Mouse (Mus musculus) limb, embryonic 15.5 days (tissue): Measurements from ENCODE around the gene Jsrp1. TPM values are rescaled to one million over a fixed set of nuclear protein-coding genes. Genes with fewer than 3 reads are reported as not detected.

Experiments used
- ATAC-seq: fragments of 200-750 bp; cut with Nextera tagmentation; 2 replicates; pipeline ENCODE4 v1.8.0; 2017; ENCODE audit warnings: low read depth, moderate TSS enrichment; ENCODE audit not compliant: insufficient number of reproducible peaks, low FRiP score, low TSS enrichment
- H3K27ac ChIP-seq: fragments of 300-500 bp; sonication (generic); 2 replicates; pipeline ENCODE4 v1.5.1; 2015; ENCODE audit warnings: moderate library complexity, mild to moderate bottlenecking, inconsistent platforms
- H3K27me3 ChIP-seq: fragments of 300-500 bp; sonication (generic); 2 replicates; pipeline ENCODE4 v1.6.1; 2015; ENCODE audit warnings: inconsistent platforms
- H3K36me3 ChIP-seq: fragments of 300-500 bp; sonication (generic); 2 replicates; pipeline ENCODE4 v1.6.1; 2015; ENCODE audit warnings: inconsistent platforms
- H3K4me1 ChIP-seq: fragments of 300-500 bp; sonication (generic); 2 replicates; pipeline ENCODE4 v1.6.1; 2015; ENCODE audit warnings: inconsistent platforms
- H3K4me2 ChIP-seq: fragments of 300-500 bp; sonication (generic); 2 replicates; pipeline ENCODE4 v1.6.1; 2015; ENCODE audit warnings: mild to moderate bottlenecking, inconsistent platforms
- H3K4me3 ChIP-seq: fragments of 300-500 bp; sonication (generic); 2 replicates; pipeline ENCODE4 v1.5.1; 2015; ENCODE audit warnings: mild to moderate bottlenecking, inconsistent platforms
- H3K9ac ChIP-seq: fragments of 300-500 bp; sonication (generic); 2 replicates; pipeline ENCODE4 v1.6.1; 2015; ENCODE audit warnings: inconsistent platforms
- H3K9me3 ChIP-seq: fragments of 300-500 bp; sonication (generic); 2 replicates; pipeline ENCODE4 v1.6.1; 2016; ENCODE audit warnings: inconsistent platforms
- WGBS: fragments of 180-500 bp; shearing (Covaris S2); methylation state at CpG from one replicate; pipeline ENCODE4 v1.1.7; 2015; 5-methylcytosine and 5-hydroxymethylcytosine counted together
- polyA plus RNA-seq: library from polyadenylated mRNA; unstranded; fragments of >200 nt; fragmentation: Nextera tagmentation; extraction: Ambion mirVana; gene quantifications from 2 replicates; pipeline ENCODE4 v1.2.1, GENCODE M21; 2015

Jsrp1 gene
- polyA plus RNA-seq, 1 experiment from 2014 or later, result 7.5 TPM

DNA sequence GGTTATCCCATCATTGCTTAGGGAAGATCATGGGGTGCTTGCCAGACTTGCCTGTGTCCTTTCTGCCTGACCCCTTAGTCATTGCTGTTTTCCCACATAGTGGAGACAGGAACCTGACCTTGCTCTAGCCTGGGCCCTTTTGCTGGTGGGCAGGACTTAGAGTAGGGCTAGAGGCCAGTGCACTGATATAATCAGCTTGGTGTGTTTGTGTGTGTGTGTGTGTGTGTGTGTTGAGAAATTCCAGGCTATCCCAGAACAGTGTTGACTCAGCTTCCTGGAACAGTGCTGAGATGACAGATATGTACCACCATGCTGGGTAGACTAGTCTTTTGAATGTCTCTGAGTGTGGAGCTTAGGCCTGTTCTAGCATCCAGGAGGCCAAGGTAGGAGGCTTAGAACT, 33.7 kb downstream of the Jsrp1 start:
- H3K9ac ChIP-seq, result no peak overlapping the region
- no peaks in the 10 kb centered on the region for H3K9me3 ChIP-seq
- no peak for ATAC-seq
- peaks cover 99% of the 10 kb centered on the region for H3K36me3 ChIP-seq
- H3K4me1 ChIP-seq, result peaks cover 5% of the 10 kb centered on the region
- no peak overlapping the region for H3K4me3 ChIP-seq
- no peak overlapping the region for H3K27ac ChIP-seq
- no peak overlapping the region for H3K4me2 ChIP-seq
- H3K27me3 ChIP-seq, result no peaks in the 10 kb centered on the region

DNA sequence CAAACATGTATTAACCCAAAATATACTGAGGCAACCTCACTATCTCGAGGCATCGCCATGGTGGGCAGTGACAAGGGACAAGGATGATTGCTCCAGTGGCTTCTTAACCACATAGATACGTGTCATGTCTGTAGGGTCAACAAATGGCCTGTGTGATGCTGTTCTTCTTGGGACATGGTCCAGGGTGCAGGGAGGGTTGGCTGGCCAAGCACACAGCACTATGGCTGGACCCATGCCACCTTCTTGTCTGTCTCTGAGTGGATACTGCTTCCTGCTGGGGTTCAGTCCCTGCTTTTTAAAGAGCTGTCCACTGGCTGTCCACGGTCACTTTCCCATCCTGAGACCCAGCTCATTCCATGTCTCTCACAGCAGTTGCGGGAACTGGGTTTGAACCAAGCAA, 36.2 kb downstream of the Jsrp1 start:
- no peaks in the 10 kb centered on the region for H3K9me3 ChIP-seq
- H3K27ac ChIP-seq, result no peak overlapping the region
- no peak for ATAC-seq
- H3K9ac ChIP-seq, result no peak overlapping the region
- H3K36me3 ChIP-seq, result peaks cover 95% of the 10 kb centered on the region
- H3K4me1 ChIP-seq, result peaks cover 24% of the 10 kb centered on the region
- H3K4me3 ChIP-seq, result no peak overlapping the region
- H3K27me3 ChIP-seq, result no peaks in the 10 kb centered on the region
- H3K4me2 ChIP-seq, result no peak overlapping the region
- WGBS, result 93% methylated on average over 5 of the region's 5 CpGs

- no peak for ATAC-seq
- Histone ChIP-seq H3K4me2 (no peak overlapping the region), H3K36me3 (peaks cover 95% of the 10 kb centered on the region), H3K4me3 (no peak overlapping the region), H3K4me1 (peaks cover 24% of the 10 kb centered on the region), H3K27ac (no peak overlapping the region), H3K9me3 (no peaks in the 10 kb centered on the region), H3K27me3 (no peaks in the 10 kb centered on the region), H3K9ac (no peak overlapping the region)
- WGBS, result 75% methylated on average over 6 of the region's 6 CpGs
Measured at GRCm38 (mm10) chr10:80776358-80776869, 36.9 kb downstream of the Jsrp1 start.

- WGBS, result 82% methylated on average over 4 of the region's 4 CpGs
Measured at GRCm38 (mm10) chr10:80775731-80776130, 37.6 kb downstream of the Jsrp1 start.

DNA sequence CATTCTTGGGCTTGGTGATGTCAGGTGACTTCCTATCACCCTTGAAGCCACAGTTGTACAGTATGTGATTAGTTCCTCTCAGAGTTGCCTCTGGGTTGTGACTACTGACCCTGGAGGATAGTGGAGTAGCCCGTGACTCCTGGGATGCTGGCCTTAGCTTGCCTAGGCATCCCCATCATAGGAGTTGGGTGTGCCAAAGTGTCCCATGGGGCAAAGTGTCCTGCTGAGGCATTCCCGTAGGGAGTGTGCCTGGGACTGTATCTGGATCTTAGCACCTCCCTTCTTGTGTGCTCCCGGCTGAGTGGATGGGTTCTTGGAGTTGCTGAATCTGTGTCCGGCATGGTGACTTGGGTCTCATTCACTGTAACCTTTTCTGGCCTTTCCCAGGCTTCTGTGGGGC, 38.3 kb downstream of the Jsrp1 start:
- no peak overlapping the region for H3K4me3 ChIP-seq
- no peak for ATAC-seq
- 86% methylated on average over 4 of the region's 4 CpGs for WGBS
- peaks cover 95% of the 10 kb centered on the region for H3K36me3 ChIP-seq
- H3K9me3 ChIP-seq, result no peaks in the 10 kb centered on the region
- no peak overlapping the region for H3K4me2 ChIP-seq
- H3K27me3 ChIP-seq, result no peaks in the 10 kb centered on the region
- peak overlapping the region; percentile 19; the same call in 1 of the 2 replicates for H3K27ac ChIP-seq
- H3K4me1 ChIP-seq, result peaks cover 24% of the 10 kb centered on the region
- H3K9ac ChIP-seq, result no peak overlapping the region

More at GRCm38 (mm10) chr10:80775731-80776130, 37.6 kb downstream of the Jsrp1 start:
- no peak overlapping the region for H3K4me3 ChIP-seq
- peaks cover 95% of the 10 kb centered on the region for H3K36me3 ChIP-seq
- H3K4me2 ChIP-seq, result no peak overlapping the region
- 0 out of 2 replicates have a peak overlapping the region, but pooled peaks have one; percentile 19 for H3K27ac ChIP-seq
- H3K9ac ChIP-seq, result no peak overlapping the region
- H3K4me1 ChIP-seq, result peaks cover 24% of the 10 kb centered on the region
- no peaks in the 10 kb centered on the region for H3K9me3 ChIP-seq
- ATAC-seq, result no peak
- H3K27me3 ChIP-seq, result no peaks in the 10 kb centered on the region

DNA sequence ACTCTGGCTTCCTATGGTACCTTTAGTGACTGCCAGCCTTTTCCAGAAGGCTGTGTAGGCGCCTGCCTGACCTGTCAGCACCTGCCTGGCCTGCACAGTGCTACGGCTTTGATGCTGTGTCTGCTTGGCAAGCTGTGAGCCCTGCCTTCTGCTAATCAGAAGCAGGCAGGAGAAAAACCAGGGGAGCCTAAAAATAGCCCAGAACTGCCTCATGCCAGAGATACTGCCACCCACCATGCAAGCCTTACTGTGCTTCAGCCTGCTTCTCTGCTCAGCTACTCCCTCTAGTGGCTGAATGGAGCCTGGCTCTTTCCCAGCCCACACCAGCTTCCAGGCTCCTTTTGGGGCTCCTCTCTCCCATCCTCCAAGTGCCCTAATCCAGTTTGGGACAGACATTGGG, 38.7 kb downstream of the Jsrp1 start:
- Histone ChIP-seq H3K4me3 (no peak overlapping the region), H3K9ac (no peak overlapping the region), H3K27me3 (no peaks in the 10 kb centered on the region), H3K4me1 (peaks cover 24% of the 10 kb centered on the region), H3K36me3 (peaks cover 95% of the 10 kb centered on the region), H3K4me2 (no peak overlapping the region), H3K27ac (peak overlapping the region; percentile 82), H3K9me3 (no peaks in the 10 kb centered on the region)
- WGBS, result 19% methylated on average over 2 of the region's 2 CpGs
- ATAC-seq, result peak; percentile 57

- Histone ChIP-seq H3K4me2 (no peak overlapping the region), H3K27ac (peak overlapping the region; percentile 82), H3K9ac (peak overlapping the region; percentile 5; the same call in 1 of the 2 replicates), H3K4me1 (peaks cover 24% of the 10 kb centered on the region), H3K4me3 (no peak overlapping the region), H3K36me3 (peaks cover 93% of the 10 kb centered on the region), H3K27me3 (no peaks in the 10 kb centered on the region), H3K9me3 (no peaks in the 10 kb centered on the region)
- 80% methylated on average over 5 of the region's 5 CpGs for WGBS
- ATAC-seq, result no peak
Measured at GRCm38 (mm10) chr10:80773816-80774215, 39.5 kb downstream of the Jsrp1 start.

DNA sequence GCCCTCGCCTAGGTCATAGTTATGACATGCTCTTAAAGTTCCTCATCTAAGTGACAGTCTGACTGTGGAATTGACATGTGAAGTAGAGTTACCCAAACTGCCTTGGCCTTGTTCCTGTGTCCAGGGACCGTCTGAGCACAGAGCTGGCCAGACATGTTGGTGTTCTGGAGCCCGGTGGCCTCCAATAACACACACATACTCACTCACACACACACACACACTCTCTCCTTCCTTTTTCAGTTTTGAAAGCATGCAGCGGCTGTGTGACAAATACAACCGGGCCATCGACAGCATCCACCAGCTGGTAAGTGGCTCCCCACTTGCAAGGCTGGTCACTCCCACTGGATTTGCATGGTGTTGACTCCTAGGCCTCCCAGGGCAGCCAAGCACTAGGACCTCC, 44.9 kb downstream of the Jsrp1 start:
- 89% methylated on average over 6 of the region's 6 CpGs for WGBS
- H3K27me3 ChIP-seq, result no peaks in the 10 kb centered on the region

DNA sequence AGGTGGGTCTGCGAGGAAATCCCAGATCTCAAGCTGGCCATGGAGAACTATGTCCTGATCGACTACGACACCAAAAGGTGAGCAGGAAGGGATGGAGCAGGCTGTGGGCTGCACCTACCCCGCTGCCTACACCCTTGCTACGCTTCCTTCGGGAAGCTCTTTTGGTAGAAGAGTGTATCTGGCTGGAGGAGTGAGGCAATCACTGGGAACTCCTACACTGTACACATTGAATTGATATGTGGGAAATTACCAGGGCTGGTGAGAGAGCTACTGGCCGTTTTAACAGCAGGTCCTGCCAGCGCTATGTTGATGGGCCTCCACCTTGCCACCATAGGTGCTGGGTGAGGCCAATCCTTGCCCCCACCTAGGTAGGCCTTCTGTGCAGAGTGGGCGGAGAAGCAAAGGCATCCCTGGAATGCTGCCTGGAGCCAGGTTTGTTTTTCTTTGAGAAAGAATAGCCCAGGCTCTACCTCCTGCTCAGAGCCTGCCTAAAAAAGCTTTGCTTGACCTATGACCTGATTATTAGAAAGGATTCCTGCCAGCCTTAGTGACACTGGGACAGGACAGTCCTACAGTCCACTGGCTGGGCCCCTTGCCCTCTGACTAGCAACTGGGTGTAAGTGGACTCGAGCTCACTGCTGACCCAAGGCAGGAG, 47.0 kb downstream of the Jsrp1 start:
- H3K27me3 ChIP-seq, result no peaks in the 10 kb centered on the region
- peak overlapping the region; percentile 43 for H3K27ac ChIP-seq
- H3K4me3 ChIP-seq, result no peak overlapping the region
- H3K9me3 ChIP-seq, result no peaks in the 10 kb centered on the region
- ATAC-seq, result no peak
- WGBS, result 73% methylated on average over 10 of the region's 10 CpGs
- H3K9ac ChIP-seq, result no peak overlapping the region
- H3K4me1 ChIP-seq, result peaks cover 8% of the 10 kb centered on the region; the same call in 1 of the 2 replicates
- H3K36me3 ChIP-seq, result peaks cover 64% of the 10 kb centered on the region
- H3K4me2 ChIP-seq, result no peak overlapping the region

More for the DNA sequence above, 44.9 kb downstream of the Jsrp1 start:
- H3K36me3 ChIP-seq, result peaks cover 84% of the 10 kb centered on the region
- no peak overlapping the region for H3K4me3 ChIP-seq
- H3K4me2 ChIP-seq, result no peak overlapping the region
- ATAC-seq, result no peak
- H3K9ac ChIP-seq, result no peak overlapping the region
- H3K9me3 ChIP-seq, result no peaks in the 10 kb centered on the region
- peaks cover 13% of the 10 kb centered on the region for H3K4me1 ChIP-seq
- H3K27ac ChIP-seq, result no peak overlapping the region

DNA sequence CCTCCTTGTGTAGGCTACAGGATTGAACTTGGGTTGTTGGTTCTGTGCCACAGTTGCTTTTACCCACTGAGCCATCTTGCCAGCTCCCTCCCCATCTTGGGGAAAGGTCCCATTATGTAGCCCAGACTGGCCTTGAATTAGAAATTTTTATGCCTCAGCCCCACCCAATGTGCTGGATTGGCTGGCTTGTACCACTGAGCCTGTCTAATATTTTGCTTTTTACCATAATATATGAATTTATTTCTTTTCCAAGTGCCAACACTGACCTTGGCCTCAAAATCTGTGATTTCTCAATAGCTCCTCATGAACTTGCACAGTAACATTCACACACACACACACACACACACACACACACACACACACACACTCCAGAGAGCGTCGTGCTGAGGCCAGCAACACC, 47.6 kb downstream of the Jsrp1 start:
- peak overlapping the region; percentile 43; the same call in 1 of the 2 replicates for H3K27ac ChIP-seq
- no peak overlapping the region for H3K9ac ChIP-seq
- no peaks in the 10 kb centered on the region for H3K27me3 ChIP-seq
- H3K4me3 ChIP-seq, result no peak overlapping the region
- no peak overlapping the region for H3K4me2 ChIP-seq
- WGBS, result 77% methylated on average over 2 of the region's 2 CpGs
- no peaks in the 10 kb centered on the region for H3K9me3 ChIP-seq
- ATAC-seq, result no peak
- H3K4me1 ChIP-seq, result peaks cover 13% of the 10 kb centered on the region
- peaks cover 58% of the 10 kb centered on the region for H3K36me3 ChIP-seq

GRCm38 (mm10) chr10:80763502-80763901, 49.8 kb downstream of the Jsrp1 start:
- H3K4me3 ChIP-seq, result no peak overlapping the region
- ATAC-seq, result no peak
- no peaks in the 10 kb centered on the region for H3K9me3 ChIP-seq
- peaks cover 29% of the 10 kb centered on the region for H3K4me1 ChIP-seq
- H3K27ac ChIP-seq, result no peak overlapping the region
- peaks cover 38% of the 10 kb centered on the region for H3K36me3 ChIP-seq
- no peak overlapping the region for H3K9ac ChIP-seq
- WGBS, result 95% methylated on average over 2 of the region's 2 CpGs
- no peaks in the 10 kb centered on the region for H3K27me3 ChIP-seq
- H3K4me2 ChIP-seq, result no peak overlapping the region

DNA sequence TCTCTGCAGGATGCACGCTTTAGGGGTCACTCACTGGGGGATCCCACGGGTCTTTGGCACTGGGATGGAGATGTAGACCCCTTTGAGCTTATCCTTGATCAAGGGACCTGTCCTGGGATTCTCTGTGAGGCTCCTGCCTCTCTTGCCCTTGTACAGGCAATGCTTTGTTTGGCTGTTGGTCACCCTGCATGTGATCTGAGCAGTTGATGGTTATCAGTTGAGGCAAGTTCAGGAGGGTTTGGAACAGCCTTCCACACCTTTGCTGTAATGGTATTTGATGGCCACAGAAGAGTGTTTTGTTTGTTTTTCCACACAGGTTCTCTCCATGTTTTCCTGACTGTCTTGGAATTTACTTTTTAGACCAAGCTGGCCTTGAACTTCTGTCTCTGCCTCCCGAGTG, 51.5 kb downstream of the Jsrp1 start:
- no peak overlapping the region for H3K27ac ChIP-seq
- H3K27me3 ChIP-seq, result no peaks in the 10 kb centered on the region
- WGBS, result 75% methylated on average over 3 of the region's 3 CpGs
- no peak for ATAC-seq
- H3K4me3 ChIP-seq, result no peak overlapping the region
- no peak overlapping the region for H3K4me2 ChIP-seq
- no peak overlapping the region for H3K9ac ChIP-seq
- H3K9me3 ChIP-seq, result no peaks in the 10 kb centered on the region
- peaks cover 23% of the 10 kb centered on the region for H3K36me3 ChIP-seq
- peaks cover 45% of the 10 kb centered on the region for H3K4me1 ChIP-seq
